Mouse (Mus musculus): Measurements from ENCODE around the gene Slco1a1.
"Not testable (repeated sequence)": the region's sequence is repeated elsewhere in the genome, so short reads cannot be mapped to it uniquely, and the experiment has no call there.

The Slco1a1 gene

DNA sequence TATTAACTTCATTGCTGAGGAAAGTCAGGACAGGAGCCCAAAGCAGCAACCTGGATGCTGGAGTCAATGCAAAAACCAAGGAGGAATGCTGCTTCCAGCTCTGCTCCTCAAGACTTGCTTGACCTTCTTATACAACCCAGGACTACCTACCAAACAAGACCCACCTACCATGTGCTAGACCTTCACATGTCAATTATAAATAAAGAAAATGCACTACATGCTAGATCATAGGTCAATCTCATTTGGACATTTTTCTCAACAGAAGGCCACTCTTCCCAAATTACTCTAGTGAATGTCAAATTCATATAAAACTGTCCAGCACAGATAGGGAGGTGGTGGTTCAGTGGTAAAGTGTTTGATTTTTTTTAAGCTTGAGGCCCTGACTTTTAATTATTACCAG is at the start of gene Slco1a1:
Gene Slco1a1, minus strand, starts transcription at position 101 of the 400 bp plus-strand sequence.
- DNase-seq, result no peak

DNA sequence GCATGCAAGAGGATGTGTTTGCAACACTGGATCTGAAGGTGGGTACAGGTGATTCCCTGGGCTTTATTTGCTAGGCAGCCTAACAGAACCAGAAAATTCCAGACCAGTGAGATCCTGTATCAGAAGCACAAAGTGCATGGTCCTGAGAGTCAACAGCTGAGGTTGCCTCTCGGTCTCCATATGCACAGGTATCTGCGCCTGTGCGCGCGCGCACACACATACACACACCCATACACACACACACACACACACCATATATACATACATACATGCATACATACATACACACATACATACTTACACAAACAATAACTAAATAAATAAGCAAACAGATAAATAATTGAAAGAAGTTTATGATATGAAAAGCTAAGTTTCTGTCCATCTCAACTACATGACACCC is 40.0 kb upstream of the Slco1a1 start:
- DNase-seq, result no peak

DNA sequence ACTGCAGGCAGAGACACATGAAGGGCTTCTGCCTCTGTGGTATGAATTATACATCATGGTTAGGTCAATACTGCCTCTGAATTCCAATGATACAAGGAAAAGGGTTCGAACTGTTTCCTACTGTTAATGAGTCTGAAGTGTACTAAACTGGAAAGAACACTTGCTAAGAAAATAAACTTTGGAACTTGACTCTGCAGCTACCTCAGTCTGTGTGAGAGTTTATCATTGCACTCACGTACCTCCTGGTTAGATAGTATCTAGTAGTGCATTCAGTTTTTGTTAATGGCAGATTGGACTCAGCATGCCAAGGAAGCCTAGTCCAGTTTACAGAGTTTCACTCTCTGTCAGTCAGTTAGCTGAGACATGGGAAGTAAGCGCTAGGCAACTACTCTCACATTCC is 37.9 kb upstream of the Slco1a1 start:
- DNase-seq, result no peak

DNA sequence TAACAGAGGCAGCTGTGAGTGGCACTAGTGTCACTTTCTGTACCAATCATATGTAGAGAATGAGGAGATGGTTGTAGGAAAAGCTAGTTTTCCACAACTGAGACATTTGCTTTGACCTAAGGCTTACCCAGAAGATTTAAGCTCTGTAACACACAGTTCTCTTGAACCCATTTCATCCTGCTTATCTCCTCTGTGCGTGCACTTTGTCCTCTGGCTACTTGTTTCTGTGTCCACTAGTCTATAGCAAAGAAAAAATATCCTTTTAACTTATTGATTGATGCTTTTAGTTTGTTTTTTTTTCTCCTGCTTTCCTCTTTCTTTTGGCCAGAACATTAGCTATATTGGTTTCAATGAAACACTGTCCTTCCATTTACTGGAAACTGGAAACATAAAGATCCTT is 15.7 kb upstream of the Slco1a1 start:
- no peak for DNase-seq

DNA sequence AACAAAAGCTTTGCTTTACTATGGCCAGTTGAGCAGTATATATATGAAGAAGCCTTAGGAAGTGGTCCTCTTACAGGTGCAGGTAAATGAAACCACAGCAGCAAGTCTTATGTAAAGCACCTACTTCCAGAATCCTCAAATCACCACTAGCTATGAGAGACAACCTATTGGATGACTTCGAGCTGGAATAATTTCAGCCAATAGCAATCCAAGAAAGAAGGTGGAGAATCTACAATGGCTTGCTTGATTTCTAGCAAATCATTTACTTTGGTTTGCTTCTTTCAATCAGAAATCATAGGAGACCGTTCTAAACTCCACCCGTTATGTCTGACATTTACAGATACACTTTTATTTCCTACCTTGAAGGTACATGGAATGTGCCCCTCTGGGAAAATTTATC is 15.1 kb upstream of the Slco1a1 start:
- DNase-seq, result no peak

DNA sequence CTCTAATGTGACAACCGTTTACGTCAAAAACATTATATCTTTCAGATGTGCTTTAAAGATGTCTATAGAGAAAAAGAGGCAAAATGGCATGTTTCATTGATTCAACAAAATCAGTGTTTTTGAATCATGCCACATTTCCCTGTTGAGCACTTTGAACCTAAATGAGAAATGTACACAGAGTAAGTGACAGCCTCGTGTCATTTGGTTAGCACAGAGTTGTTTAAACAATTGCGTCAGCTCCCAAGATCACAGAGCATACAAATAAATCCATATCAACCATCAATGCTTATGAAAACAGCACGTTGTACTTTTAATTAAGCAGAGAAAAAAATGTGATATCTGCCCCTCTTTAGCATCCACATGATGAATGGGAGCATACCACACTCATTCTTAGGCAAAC is 13.7 kb upstream of the Slco1a1 start:
- no peak for DNase-seq

DNA sequence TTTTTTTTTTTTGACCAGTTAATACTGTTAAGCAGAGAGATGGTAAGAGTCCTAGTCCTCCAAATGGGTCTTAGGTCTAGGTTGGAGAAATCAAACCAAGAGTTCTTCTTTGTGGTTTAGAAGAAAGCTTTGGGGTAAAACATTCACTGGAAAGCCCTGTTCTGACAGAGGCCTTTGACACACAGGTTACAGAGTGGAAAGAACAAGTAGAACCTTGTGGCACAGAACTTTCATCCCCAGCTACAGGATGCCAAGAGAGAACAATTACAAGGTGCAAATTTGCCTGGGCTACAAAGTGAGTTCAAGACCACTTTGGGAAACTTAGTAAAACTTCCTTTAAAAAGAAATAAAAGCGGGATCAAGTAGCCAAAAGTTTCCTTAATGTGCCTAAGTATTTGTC is 6.3 kb downstream of the Slco1a1 start:
- no peak for DNase-seq

DNA sequence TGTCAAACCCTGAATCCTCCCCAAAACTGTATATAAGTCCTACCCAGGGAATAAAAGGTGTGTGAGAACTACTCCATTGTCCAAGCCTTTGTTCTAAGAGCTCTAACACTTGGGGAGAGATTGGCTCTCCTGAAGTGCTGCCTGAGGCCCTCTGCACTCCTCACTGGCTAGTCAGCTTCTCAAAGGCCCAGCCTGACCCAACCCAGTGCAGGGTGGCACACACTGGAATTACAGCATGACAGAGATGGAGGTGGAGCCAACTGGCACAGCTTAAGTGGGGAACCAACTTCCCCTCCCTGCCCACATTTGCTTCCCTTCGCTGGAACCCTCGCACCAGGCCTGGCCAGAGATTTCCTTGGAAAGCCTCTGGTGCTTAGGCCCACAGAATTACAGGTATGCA is 48.6 kb downstream of the Slco1a1 start:
- no peak for DNase-seq

DNA sequence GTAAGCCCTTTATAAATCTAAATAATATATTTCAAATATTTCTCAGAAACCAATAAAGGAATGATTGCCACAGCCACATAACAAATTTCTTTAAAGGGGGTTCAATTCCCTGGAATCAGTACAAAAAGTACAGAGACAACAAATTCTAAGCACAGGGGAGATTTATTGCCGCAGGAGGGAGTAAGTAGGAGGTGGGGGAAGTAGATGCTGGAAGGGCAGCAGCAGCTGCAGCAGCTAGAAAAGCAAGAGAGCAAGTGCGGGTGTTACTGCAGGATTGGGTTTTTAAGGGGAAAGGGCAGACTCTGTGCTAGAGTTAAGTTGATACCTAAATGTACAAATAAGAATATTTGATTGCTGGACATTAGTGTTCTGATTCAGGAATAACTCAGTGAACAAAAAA is 57.0 kb downstream of the Slco1a1 start:
- no peak for DNase-seq

DNA sequence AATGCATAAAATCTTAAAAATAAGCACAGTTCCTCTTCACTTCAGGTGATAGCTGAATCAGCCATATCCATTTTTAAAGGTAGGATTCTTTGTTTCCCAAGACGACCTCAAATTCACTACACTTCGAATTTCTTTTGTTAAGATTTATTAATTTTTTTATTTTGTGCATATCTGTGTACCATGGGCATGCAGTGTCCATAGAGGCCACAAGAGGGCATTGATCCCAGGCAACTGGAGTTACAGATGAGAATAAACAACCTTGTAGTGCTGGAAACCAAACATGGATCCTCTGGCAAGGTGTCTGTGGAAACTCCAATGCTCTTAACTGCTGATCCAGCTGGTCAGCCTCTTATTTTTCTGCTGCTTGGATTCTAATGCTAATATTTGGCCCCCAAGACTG is 58.5 kb downstream of the Slco1a1 start:
- DNase-seq, result no peak

DNA sequence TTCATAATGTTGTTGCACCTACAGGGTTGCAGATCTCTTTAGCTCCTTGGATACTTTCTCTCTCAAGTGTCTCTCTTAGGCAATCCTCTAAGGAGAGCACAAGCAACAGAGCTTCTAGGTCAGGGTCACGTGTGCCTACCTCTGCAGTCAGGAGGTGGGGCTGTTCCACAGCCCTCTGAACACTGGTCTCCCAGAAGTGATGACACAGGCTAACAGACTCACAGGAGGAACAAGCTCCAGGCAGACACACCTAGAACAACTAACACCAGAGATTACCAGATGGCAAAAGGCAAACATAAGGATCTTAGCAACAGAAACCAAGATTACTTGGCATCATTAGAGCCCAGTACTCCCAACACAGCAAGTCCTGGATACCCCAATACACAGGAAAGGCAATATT is 64.2 kb downstream of the Slco1a1 start:
- no peak for DNase-seq

DNA sequence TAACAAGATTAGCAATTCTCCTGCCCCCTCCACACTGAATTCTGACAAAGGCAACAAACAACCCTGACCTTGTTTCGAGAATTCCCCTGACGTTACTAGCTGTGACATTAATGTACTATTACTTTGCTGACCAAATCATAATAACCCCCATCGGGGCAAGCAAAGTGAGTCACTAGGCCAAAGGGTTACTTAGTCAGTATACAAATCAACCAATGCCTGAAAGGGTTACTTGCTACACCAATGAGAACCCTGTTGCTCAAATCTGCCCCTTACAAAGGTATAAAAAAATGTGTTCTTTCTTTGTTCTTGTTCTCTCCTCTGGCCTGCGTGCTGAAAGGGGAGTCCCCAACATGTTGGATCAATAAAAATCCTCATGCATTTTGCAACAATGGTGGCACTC is 71.0 kb downstream of the Slco1a1 start:
- DNase-seq, result not testable (repeated sequence)

DNA sequence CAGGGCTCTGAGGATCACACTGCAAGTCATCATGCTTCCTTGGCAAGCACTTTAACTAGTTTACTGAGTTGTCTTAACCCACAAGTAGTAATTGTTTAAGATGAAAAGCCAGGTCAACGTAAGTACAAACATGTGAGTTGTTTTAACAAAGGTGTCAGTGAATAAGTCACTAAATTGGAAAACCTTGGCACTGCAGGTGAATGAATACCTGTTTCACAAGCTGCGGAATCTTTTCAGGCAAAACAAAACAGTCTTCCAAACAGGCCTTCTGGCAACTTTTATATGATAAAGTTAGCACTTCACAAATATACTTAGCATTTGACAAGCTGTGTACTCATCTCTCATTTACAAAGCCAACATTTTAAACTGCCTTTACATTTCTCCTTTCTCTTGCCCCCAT is 75.1 kb downstream of the Slco1a1 start:
- DNase-seq, result no peak

DNA sequence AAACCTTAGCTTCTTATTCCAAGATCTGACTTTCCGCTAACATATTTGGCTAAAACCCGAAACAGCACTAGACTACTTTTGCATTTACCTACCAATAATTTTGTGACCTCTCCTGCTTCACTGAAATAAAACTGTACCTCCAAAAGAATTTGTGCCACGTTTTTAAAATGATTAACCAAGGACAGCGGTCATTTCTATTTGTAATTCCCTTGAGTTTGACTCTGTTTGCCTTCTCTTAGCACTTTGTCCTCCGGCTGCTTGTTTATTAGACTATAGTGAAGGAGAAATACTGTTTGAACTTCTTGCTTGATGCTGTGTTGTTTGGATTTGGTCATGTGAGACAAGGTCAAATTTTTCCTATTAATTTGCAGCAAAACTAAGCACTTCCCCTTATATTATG is 78.0 kb downstream of the Slco1a1 start:
- no peak for DNase-seq

DNA sequence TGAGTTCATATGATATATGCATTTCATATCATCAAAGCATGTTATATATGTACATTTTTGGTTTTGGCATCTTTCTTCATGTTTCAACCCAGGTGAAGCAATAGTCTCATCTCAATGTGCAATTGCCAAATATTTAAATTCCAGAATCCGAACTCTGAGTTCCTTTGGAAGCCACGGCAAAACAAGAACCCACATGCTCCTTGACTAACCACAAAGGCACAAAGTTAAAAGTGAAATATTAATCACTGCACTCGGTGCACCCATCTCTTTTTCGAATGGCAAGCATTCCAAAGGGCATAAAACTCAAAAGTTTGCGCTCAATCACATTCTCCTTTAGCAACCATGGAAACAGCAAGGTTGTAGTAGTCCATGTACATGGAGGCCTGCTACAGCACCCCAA is 80.7 kb downstream of the Slco1a1 start:
- no peak for DNase-seq

DNA sequence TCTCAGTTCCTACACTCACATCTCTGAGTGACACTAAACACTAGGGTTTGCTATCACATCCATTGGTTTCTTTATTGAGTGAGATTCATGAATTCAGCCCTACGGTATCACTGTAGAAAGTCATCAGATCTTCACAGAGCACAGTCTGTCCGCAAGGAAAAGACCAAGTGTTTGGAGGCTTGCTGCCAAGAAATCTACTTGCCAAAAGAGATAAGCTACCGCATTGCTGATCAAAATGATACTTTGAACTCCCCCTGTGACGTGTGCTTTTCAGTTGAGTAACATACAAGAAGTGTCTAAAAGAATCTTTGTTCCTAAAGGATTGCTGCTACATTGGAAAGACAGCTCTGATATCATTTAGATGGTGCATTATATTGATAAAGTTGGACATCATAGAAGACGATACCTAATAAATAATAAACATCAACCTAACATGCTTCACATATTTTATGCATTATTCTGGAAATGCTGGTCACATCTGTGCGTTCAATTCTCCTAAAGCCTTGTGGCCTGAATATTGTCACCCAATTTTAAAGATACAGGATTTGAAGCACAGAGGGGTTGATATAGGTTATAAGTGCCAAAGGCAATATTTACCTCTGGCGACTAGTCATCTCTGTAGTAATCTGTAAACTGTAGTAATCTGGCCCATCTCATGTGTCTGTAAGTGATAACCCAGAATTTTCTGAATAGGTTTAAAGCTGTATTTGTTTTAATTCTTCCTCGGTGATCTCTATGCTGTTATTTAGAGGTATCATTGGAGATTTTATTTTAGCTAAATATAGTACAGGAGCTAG is 88.8 kb downstream of the Slco1a1 start:
- DNase-seq, result no peak
